Mouse (Mus musculus) layer of hippocampus, adult 2 months (tissue): ENCODE data around the gene Ccdc88c. TPM values are rescaled to one million over a fixed set of nuclear protein-coding genes. Genes with fewer than 3 reads are reported as not detected.

Experiments used
- DNase-seq, 2 experiments: peaks; one replicate each; pipeline ENCODE4 v3.0.0; 2022; ENCODE audit warnings: low spot score in 2 of 2
- H3K27ac ChIP-seq: fragments of 200-600 bp; 2 replicates; pipeline ENCODE4 v1.8.1; 2022
- H3K4me3 ChIP-seq: fragments of 200-600 bp; 2 replicates; pipeline ENCODE4 v1.8.1; 2022; ENCODE audit warnings: mild to moderate bottlenecking
- CTCF ChIP-seq: fragments of 200-600 bp; conservative IDR thresholded peaks from 2 replicates; pipeline ENCODE4 v1.8.1; 2022; ENCODE audit warnings: antibody characterized with exemption, mild to moderate bottlenecking, moderate library complexity
- total RNA-seq, 2 experiments: library from RNA; stranded (reverse); gene quantifications; 2 replicates each; pipeline ENCODE4 v1.2.3; 2021

Gene Ccdc88c
- total RNA-seq, 2 experiments from 2014 or later, result 24.3 to 33.7 TPM

DNA sequence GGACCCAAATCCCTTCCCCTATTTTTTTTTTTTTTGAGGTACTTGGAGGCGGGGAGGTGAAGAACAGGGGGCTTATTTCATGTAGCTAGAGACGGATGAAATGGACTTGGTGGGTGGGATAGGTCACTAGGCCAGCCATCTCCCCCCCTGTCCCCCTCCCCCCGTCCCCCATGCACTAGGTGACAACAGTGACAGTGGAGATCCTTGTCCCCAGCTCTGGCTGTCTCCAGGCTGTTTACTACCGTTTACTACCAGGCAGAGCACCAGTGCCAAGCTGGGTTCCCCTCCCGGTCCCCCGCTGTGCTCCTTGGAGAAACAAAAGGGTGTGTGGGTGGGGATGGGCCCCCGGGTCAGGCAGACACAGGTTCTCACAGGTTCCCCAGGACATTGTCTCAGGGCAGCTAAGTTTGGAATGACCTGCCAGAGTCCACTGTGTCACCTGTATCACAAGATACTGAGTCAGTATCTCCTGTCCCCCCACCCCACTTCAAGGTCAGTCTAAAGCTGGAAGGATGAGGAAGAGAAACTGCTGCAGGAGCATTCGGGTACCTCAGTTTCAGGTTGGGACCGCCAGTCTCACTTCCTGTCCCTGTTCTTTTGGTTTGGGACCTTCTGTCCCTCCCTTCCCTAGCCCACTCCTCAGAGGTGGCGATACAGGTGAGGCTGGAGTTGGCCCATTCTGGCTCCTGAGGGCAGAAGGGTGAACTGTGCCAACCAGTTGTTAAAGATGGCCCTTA, 120.4 kb downstream of the Ccdc88c start:
- peak overlapping the region; percentile 59 for H3K27ac ChIP-seq
- no peak for DNase-seq
- no peak for TF ChIP-seq CTCF

DNA sequence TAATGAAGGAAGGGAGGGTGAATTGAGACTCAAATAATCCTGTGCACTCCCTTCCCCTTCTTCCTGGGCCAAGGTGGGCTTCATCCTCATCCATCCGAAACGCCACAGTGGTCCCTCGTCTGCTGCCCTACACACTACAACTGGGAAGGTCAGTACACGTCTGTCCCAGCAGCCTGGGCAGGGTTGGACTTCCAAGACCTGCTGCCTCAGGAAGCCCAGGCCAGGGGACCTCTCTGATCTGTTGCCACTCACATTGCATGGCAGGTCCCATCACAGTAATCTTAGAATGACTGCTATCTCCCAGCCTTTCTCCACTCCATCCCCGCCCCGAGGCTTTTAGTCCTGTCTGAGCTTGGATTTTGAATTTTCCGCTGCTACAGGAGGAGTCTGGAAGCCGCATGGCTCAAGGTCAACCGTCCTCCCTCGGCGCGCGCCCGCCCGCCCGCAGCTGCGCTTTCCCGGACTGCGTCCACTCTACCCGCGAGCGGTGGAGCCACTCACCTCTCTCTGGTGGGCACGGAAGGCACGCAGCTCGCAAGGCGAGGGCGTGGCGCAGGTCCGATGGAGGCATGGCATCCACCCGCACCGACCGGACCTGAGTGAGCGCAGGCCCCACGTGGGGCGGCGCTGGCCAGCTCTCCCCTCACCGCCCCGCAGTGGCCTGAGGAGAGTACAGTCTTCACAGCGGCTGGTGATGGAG, 121.1 kb downstream of the Ccdc88c start, which contains the start of gene Gpr68:
TSS of gene Gpr68 (minus strand) at position 601 of the 700 bp plus-strand sequence.
- Histone ChIP-seq H3K27ac (peak within 1 kb of the TSS; percentile 59), H3K4me3 (peak within 1 kb of the TSS; percentile 57)
- no peak for TF ChIP-seq CTCF
- DNase-seq, result no peak

More for the DNA sequence above, 120.4 kb downstream of the Ccdc88c start:
- H3K4me3 ChIP-seq, result peak overlapping the region; percentile 57

DNA sequence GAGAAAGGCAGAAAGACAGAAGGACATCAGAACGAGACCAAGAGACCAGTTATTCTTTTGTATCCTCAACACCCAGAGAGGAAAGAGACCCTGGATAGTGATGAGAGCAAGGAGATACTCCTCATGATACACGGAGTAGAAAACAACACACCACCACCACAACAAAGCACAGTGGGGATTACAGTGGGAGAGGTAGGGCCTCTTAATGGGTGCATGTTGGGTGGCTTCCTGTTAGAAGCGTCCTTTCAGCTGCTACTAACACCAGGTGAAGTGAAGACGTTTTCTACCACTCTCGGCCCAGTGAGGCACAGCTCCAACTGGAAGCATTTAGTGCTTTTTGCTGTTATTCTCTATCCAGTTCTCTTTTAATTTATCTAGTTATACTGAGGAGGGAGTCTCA, 122.0 kb downstream of the Ccdc88c start:
- no peak overlapping the region for H3K27ac ChIP-seq
- DNase-seq, result no peak
- H3K4me3 ChIP-seq, result no peak overlapping the region
- TF ChIP-seq CTCF, result no peak

DNA sequence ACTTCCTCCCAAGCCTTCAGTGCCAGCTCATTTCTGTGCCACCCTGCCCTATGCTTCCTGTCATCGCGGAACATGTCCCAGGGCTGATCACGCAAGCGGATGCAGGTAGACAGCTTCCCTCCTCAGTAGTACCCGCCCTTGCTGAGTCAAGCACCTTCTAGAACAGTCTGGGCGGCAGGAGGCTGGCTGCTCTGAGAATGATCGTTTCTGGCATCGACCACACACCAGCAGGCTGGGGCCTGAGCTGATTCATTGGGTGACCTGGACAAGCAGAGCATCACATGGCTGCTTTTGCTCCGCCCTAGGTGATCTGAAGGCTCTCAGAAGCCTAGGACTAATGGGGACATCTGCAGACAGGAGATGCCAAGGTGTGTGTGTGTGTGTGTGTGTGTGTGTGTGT, 125.1 kb downstream of the Ccdc88c start:
- Histone ChIP-seq H3K27ac (no peak overlapping the region), H3K4me3 (no peak overlapping the region)
- no peak for DNase-seq
- no peak for TF ChIP-seq CTCF

DNA sequence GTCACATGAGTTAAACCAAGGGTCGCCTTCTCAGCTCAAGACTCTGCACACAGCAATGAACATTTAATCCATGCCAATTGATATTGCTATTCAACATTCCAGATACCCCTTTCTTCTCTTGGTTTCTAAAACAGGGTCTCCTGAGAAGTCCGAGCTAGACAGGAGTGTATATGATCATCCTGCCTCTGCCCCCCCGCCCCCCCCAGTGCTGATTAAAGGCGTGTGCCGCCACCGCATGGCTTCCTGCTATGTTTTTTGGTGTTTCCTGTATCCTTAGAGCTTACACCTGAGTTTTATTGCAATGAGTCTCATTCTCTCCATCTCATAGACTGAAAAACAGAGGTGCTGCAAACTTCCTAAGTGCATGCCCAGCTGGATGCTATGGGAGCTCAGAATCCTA, 127.5 kb downstream of the Ccdc88c start:
- TF ChIP-seq CTCF, result no peak

DNA sequence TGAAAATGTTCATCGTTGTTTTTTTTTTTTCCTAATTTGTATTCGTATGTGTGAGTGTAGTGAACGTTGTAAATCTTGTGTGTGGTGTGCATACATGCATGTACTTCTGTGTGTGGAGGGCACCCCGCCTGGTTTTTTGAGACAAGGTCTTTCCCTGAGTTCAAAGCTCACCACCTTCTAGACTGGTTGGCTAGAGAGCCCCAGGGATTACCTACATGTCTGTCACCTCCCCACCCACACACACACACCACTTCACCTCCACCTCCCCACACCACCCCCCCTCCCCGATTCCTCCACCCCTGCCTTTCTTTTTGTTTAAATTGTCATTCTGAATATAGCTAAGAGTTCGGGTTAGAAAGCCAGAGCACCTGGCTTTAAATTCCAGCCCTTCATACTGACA, 128.0 kb downstream of the Ccdc88c start:
- Histone ChIP-seq H3K4me3 (no peak overlapping the region), H3K27ac (no peak overlapping the region)
- DNase-seq, result no peak
- TF ChIP-seq CTCF, result no peak

More for the DNA sequence above, 127.5 kb downstream of the Ccdc88c start:
- DNase-seq, result no peak
- Histone ChIP-seq H3K4me3 (no peak overlapping the region), H3K27ac (no peak overlapping the region)

DNA sequence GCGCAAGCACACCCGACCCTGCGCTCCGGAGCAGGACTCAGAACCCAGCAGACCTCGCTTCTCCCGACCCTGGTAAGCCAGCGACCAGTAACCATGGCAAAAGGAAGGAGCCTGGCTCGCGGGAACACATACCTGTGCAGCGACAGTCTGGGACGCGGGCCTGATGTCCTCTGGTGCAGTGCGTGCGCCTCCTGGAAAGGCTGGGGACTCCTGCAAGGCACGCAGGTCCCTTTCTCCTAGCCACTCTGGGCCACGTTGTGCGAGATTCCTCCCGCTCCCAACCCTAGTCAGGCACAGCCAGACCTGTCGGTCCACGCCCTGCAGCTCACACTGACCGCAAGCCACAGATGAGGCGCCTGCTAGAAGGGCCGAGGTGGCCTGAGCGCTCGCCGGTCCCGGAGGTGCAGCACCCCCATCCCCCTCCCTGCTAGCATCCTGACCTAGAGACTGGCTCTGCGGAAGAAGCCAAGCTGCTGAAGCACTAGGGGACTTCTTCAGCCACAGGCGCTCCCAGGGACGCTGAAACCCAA, 129.7 kb downstream of the Ccdc88c start:
- TF ChIP-seq CTCF, result no peak
- peak overlapping the region; percentile 93 for H3K27ac ChIP-seq
- DNase-seq, result peak in 1 of 2 experiments; percentile 21
- peak overlapping the region; percentile 66 for H3K4me3 ChIP-seq

DNA sequence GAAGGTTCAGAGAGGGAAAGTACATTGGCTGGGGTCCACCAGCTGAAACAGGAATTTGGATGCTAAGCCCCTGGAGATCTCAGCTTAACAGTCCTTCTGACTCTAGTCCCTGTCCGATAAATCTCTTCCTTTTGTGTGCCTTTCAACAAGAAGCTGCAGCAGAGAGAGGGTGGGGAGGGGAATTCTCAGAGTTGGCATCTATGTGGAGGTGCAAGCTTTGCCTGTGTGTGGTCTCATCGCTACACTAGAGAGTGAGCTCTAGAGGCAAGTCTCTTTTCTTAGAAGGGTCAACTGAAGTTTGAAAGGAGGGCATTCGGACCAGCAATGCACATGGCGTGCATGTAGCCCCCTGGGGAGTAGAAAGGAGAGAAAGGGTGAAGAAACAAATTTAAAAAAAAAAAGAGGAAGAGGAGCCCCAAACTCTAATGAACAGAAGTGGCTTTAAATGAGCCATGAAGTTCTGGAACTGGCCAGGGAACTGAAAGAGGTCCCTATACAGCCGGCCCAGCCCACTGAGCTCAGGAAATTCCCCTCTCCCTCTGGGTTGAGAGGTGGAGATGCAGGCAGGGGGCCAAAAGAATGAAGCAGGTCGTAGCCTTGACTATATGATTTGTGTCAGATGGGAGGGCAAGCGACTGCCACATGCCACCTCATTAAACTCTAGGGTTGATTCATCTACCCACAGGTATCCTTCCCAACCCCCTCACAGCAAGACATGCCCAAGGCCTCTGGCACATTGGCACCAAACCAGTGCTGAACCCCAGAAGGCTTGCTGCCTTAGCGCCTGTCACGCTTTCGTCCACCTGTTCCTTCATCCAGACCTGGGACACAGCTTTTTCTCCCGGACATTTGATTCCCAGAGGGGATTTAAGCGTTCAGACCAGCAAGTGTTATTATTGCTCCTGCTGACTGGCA, 130.9 kb downstream of the Ccdc88c start:
- no peak for TF ChIP-seq CTCF
- Histone ChIP-seq H3K27ac (peak overlapping the region; percentile 93; the same call in 1 of the 2 replicates), H3K4me3 (peak overlapping the region; percentile 66)
- no peak for DNase-seq

DNA sequence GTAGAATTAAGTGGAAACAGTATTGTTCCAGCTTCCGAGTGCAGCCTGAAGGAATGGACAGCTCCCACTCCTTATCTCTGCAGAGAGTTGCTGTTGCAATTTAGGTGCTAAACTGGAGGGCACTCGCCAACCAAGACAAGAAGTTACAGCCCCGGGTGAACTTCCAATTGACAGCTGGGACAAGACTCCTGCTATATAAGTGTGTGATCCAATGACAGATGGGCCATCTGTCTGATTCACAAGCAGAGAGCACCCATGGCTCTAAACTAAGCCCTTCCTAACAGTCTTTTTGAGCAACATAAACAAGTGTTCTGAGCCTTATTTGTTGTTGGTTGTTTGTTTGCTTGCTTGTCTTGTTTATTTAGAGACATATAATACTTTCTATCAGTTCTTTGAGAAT, 132.2 kb downstream of the Ccdc88c start:
- H3K27ac ChIP-seq, result peak overlapping the region; percentile 93; the same call in 1 of the 2 replicates
- no peak for DNase-seq
- TF ChIP-seq CTCF, result no peak
- H3K4me3 ChIP-seq, result no peak overlapping the region

DNA sequence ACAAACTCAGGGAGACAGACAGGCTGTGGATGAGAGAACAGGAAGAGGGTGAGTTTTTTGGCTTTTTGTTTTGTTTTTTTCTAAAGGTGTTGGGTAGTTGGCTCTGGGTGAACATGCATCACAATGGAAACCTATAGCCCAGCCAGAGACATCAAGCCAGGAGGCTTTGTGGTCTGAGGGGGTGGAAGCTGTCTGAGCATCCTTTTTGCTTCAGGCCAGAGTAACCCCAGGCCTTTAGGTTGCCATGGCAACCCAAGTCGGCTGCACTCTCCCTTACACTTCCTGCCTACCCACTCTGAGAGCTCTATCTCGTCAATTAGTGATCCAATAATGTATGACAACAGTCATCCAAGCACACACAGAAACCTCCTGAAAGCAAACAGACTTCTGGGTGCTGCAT, 133.4 kb downstream of the Ccdc88c start:
- no peak for DNase-seq
- no peak overlapping the region for H3K27ac ChIP-seq
- TF ChIP-seq CTCF, result no peak
- H3K4me3 ChIP-seq, result no peak overlapping the region

DNA sequence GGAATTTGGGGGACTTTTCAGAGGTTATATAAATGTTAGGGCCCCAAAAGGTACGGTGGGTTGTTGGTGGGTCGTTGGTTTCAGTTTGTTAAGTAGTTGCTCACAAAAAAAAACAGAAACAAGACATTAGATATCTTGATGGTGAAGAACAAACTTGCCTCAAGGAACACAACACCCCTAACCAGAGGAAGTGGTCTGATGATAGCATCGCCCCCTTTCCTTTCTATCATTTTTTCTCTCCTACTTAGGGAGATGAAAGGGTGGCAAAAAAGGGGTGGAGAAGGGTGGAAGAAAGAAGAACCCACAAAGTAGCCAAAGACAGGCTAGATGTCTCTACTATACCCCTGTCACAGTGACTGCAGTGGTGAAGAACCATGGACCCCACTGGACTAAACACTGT, 138.3 kb downstream of the Ccdc88c start:
- no peak overlapping the region for H3K27ac ChIP-seq
- DNase-seq, result no peak
- H3K4me3 ChIP-seq, result no peak overlapping the region
- no peak for TF ChIP-seq CTCF

DNA sequence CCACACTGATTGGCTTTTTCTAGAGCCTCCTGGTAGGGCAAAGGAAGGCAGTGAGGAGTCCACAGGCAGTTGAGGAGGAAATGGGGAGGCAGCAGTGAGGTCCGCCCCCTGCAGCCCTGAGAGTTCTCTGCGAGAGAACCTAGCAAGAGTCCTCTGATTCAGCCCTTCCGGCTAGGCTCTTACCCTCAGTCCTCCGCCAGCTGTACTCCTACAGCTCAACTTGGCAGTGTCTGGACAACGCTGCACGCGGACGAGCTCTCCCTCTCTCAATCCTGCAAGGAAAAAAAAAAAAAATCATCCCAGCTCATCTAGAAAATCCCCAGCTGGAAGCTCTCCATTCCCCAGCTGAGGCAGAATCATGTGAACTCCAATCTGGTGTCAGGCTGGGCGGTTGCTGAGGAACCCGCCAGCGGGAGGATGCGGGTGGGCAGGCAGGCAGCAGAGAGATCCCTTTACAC, 141.0 kb downstream of the Ccdc88c start:
- H3K4me3 ChIP-seq, result peak overlapping the region; percentile 49

DNA sequence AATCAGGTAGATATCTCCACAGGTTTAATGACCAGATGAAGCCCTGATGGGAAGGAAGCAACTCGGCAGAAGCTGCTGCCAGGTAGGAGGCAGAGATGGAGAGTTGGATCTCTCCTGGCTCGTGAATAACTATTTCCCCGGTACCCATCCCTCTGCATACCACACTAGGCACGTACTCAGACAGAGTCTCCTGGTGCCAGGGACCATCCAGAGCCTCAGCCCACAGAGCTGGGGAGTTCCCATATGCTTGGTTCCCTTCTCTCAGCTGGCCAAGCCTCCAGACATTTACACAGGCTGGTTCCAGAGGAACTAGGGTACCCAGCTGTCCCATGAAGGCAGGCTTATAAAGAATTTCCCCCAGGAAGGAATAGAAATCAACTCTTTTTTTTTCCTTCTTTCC, 142.0 kb downstream of the Ccdc88c start:
- peak overlapping the region; percentile 39; the same call in 1 of the 2 replicates for H3K27ac ChIP-seq
- DNase-seq, result peak in 1 of 2 experiments; percentile 40
- TF ChIP-seq CTCF, result no peak
- H3K4me3 ChIP-seq, result peak overlapping the region; percentile 33

More for the DNA sequence above, 141.0 kb downstream of the Ccdc88c start:
- TF ChIP-seq CTCF, result peak; percentile 19
- peak; percentile 63 to 75 for DNase-seq
- H3K27ac ChIP-seq, result peak overlapping the region; percentile 82
